Mouse (Mus musculus) activated CD4-positive, CD25-positive, alpha-beta regulatory T cell, adult 4 months (primary cell): ENCODE measurements around the gene Acan. TPM values are rescaled to one million over a fixed set of nuclear protein-coding genes. Genes with fewer than 3 reads are reported as not detected.

ENCODE experiments used
- ATAC-seq: one replicate; pipeline ENCODE4 v1.8.0; 2017
- polyA plus RNA-seq, 2 experiments: library from polyadenylated mRNA; unstranded; fragments of 100-300 nt; shearing (Covaris generic); gene quantifications; one replicate each; pipeline ENCODE4 v1.2.1; 2017

The Acan gene
- not detected for polyA plus RNA-seq

GRCm38 (mm10) chr7:79053383-79053889 lies at the start of gene Acan:
TSS of gene Acan (plus strand) at chr7:79053483.
- ATAC-seq, result no peak

DNA sequence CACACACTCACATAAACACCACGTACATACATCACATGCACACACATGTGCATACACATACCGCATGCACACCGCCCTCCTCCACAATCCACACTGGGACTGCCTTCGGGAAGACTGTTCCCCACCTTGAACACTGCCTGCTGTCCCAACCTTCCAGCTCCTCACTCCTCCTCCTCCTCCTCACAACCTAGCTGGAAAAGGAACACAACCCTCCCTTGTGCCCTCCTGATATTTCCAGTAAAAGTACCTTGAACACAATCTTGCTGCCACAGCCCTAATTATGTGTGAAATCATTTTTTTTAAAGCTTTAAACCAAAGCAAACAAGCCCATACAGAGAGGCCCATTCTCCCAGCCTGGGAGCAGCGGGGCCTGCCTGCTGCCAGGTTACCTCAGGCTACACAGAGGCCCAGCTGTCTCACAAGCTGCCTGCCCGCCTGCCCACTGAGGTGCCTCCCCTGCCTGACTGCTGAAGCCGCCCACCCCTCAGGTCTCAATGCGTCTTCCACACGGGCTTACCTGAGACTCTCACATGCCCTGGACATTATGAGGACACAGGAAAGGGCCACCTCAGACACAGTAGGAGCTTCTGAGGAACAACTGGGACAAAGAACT lies 31.9 kb upstream of the Acan start:
- ATAC-seq, result no peak

DNA sequence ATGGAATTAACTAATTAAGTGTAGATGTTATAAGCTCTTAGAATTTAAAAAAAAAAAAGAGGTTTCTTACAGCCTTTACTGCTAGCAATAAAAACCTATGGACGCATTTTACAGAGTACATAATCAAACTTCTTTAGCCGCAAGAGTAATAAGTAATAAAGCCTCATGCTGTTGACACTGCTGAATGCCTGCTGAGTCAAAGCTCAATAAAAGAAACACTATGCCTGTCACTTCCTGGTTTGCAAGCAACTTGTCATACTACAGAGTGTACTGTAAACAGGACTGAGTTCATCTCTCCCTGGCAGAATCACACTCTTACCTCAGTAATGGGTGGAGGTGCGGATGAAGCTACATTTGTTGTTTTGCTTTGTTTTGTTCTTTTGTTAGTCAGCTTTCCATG lies 24.1 kb upstream of the Acan start:
- ATAC-seq, result no peak

DNA sequence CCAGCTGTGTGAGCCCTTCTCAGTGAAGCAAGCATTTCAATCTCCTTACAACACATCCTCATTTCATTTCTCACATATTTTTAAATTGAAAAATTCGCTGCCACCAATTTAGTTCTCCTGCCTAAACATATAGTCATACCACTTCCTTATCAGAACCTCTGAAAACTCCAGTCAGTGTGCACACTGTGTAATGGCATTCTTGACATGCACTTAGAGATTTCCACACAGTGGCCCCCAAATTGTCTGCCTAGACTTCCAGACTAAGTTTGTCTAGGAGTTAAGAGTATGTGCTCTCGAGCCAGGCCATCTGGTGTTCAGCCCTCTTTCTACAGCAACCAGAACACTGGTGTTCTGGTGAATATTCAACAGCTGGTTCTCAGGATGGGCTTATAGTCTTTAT lies 19.5 kb upstream of the Acan start:
- no peak for ATAC-seq

- no peak for ATAC-seq
Measured at GRCm38 (mm10) chr7:79034521-79034920, 18.8 kb upstream of the Acan start.

DNA sequence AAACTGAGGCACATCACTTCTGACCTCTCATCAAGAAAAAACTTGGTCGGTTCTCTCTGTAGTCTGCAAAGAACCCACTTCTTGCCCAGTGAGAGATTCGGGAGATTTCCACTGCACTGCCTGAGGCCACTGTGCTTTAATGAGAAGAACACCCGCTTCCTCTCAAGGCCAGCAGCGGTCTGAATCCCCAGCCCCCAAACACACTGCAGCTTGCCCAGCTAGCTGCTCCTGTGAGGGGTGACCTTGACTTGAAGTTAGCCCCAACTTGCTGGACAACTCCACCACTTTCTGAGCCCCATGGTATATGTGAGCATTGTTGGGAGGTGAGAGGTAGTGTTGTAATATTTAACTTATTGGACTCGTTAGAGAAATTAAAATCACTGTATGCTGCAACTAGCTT lies 1.2 kb upstream of the Acan start:
- ATAC-seq, result no peak

DNA sequence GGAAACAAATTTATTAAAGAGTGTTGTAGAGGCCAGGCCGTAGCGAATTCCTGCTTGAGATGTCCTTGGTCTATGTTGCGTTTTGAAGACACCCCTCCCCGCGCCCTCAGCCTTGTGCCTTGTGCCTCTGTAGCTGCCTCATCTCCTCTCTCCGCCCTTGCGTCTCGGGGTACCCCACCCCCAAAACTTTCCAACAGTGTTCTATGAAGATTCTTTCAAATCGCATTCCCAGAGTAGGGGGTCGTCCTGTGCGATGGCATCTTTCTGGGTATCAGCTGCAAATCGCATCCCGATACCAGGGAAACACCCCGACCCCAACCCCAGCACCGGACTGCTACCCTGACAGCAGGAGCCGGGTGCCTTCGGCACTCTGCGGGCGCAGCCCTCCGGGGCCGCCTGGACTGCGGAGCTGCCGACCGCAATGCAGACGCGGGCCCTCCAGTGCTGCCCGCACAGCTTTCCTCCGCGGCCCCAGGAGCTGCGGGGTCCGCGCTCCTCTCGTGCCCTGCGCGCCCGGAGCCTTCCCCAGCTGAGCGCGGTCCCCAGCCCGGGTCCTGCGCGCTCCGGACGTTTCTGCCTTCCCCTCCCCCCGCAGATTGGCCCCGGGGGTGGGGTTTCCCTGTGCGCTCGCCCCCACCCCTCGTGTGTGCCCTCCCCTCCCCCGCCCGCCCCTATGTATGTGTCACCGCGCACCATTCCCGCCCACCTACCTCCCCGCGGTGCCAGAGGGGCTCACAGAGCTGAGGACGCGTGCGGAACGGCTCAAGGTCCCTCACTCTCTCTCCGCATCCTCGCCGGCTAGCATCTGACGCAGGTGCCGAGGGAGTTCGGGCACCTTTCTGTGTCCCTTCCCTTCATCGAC lies 531 bp upstream of the Acan start:
- ATAC-seq, result no peak

- ATAC-seq, result no peak
Measured at GRCm38 (mm10) chr7:79054111-79054510, 828 bp downstream of the Acan start.

- ATAC-seq, result no peak
Measured at GRCm38 (mm10) chr7:79058546-79058945, 5.3 kb downstream of the Acan start.

DNA sequence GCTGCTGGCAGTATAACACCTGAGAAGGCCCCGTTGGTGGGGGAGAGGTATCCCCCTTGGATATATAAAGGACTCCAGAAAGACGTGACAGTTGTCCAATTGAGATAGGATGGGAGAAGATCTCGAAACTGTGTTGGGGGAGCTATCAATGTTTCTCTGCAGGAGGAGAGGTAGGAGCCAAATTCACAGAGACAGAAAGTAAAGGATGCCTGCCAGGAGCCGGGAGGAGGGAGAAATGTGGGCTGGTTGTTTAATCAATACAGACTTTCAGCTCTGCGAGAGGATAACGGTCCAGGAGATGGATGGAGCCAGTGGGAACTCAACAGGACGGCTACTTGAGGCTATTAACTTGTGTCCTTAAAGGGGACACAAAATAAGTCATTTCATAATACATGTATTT lies 14.2 kb downstream of the Acan start:
- no peak for ATAC-seq

GRCm38 (mm10) chr7:79068231-79068630 lies 14.9 kb downstream of the Acan start:
- no peak for ATAC-seq

DNA sequence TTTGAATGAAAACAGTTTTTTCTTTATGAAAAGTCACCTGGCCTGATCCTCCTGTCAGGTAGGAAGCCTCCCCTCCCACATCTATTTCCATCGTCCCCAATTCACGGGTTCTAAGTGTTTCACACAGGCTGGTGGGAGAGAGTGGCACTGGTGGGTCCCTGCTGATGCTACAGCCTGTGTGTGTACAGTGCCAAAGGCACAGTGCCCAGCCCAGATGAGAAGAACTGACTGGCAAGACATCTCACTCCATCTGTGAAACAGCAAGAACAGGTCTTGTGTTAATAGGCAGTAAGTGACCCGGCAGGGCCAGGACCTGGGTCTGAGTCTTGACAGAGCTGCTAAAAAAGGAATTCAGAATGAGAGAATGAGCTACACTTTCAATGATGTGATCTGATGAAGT lies 25.9 kb downstream of the Acan start:
- no peak for ATAC-seq

DNA sequence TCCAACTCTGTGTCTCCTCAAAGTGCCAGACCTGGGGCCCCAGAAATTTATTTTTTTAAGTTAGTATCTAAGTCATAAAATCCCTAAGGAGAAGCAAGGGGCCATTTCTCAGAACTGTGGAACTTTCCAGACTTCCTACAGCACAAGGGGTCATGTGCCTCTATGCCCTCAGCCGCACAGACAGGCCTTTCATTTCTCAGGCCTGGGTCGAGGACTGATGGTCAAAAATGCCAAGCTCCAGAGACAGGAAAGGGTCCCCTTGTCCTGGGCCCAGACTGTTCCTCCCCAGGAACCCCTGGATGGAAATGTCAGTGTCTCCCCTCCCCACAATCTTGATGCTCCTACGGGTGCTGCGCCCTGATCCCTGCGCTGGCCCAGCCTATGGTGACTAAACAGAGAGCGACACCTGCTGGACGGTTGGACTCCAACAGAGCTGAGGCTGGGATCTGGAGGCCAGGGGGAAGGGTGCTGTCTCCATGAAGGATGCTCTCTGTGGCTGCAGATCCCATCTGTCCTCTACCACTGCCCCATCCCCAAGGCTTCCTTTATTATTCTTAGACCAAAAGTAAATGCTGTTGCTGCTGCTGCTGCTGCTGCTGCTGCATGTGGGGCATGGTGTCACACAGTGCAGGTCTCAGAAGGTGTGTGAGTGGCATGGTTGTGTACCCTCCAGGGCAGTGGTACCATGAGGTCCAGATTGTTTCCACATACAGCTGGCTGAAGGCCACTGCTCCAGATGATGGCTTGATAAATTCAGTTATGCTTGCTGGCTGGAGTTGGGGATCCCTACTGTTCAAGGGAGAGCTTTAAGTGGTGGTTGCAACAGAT lies 27.5 kb downstream of the Acan start:
- no peak for ATAC-seq

DNA sequence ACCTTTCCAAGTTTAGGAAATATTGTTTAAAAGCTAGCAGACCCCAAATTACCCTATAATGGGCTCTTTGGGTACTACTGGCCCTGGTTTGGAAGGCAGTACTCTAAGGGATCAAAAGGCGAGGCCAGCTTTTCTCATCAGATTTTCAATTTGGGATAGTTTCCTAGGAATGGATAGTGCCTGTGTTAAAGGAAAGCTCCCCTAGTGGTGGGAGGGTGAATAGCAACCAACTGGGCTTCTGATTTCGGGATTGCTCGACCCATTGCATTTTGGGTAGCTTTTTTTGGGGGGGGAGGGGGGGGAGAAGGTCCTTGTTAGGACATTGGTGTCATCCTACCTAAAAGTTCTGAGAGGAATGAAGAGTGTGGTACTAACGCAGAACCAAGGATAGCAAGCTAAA lies 35.8 kb downstream of the Acan start:
- ATAC-seq, result no peak

DNA sequence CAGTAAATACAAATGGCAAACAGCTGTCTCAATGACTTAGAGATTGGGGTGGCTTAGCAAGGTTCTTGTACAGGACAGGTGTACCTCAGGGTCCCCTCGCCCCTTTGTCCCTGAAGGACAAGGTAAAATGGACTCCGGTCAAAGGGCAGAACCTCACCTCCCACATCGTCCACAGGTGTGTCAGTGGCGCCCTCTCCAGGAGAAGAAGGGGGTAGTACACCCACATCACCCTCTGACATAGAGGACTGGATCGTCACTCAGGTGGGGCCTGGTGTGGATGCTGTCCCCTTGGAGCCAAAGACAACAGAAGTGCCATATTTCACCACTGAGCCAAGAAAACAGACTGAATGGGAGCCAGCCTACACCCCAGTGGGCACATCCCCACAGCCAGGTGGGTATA lies 43.2 kb downstream of the Acan start:
- no peak for ATAC-seq

DNA sequence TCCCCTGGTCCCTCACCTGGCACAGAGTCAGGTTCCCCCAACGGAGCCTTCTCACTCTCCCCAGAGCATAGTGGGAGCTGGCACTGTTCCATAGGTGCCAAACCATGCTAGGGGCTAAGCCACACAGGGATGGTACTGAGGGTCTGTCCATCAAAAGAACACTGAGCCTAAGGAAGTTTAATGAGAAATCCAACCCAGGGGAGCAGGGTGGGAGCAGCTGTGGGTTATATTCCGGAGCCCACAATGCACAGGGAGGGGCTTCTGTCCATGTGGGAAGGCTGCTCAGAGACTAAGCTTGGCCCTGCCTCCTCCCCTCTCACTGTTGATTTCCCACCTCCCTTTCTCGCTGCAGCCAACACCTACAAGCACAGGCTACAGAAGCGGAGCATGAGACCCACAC lies 60.6 kb downstream of the Acan start:
- ATAC-seq, result no peak

- no peak for ATAC-seq
Measured at GRCm38 (mm10) chr7:79123465-79123864, 70.2 kb downstream of the Acan start.

- no peak for ATAC-seq
Measured at GRCm38 (mm10) chr7:79129883-79130282, 76.6 kb downstream of the Acan start.

DNA sequence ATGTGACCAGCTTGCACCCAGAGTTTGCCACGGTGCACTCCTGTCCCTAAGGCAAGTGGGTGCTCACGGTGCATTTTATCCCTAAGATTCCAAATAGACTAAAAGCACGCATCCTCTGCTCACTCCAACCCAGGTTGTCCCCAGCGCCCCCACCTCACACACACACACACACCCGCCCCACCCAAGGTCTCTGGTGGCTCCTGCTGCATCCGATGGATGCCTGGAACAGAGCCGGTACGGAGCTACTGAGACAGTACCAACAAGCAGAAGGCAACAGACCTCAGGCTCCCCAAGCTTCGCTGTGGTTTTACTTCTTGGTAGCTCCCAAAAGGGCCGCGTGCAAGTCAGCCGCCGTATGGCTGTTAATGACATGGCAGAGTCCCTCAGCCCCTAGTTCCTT lies 77.1 kb downstream of the Acan start:
- no peak for ATAC-seq

DNA sequence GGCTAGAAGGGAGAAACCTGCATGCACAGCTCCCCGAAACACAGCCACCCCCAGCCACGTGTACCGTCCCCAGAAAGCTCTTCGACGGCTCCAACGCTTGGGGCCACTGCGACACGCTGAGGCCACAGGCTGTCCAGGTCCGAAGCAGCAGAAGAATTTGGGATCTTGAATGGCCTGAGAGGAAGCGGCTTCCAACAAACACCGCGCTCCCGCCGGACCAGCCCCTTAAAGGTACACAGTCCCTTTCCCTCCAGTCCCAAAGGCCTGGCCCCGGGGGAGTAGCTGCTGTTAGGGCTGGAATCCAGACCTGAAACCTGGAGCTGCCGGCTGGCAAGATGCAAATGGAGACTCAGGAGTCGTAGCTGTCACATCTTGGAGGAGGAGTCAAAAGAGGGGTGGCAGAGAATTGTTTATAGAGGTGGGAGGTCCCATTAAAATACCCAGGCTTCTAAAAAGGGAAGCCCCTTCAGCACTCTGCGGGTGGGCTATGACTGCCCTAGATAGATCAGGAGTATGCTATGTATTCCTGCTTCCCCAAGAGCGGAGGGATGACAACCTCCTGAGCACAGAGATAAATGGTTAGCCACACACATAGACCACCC lies 77.7 kb downstream of the Acan start, which contains the start of gene Hapln3:
Gene Hapln3, minus strand, starts transcription at position 176 of the 602 bp plus-strand sequence.
- ATAC-seq, result no peak

GRCm38 (mm10) chr7:79133391-79133790 lies 80.1 kb downstream of the Acan start:
- ATAC-seq, result no peak

DNA sequence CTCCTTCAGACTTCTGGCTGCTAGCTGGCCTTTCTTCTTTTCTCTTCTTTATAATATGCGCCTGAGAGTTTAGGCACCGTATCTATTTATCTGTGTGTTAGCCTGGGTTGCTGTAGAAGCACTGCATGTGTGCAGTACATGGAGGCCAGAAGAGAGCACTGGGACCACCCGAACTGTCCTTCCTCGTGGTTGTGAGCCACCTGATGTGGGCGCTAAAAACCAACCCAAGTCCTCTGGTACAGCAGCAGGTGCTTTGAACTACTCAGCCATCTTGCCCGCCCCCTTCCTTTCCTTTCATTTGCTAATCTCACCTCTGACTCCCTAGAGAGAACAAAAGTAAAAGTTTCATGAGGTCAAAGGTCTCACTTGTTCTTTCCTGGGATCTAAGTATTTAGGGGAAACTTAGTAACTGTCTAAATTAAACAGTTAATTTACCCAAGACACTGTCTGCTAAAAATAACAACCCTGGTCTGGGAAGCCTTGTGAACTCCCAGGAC lies 86.1 kb downstream of the Acan start:
- ATAC-seq, result no peak
